Mouse (Mus musculus): Measurements from ENCODE around the gene Rnf111.

- TF ChIP-seq USF1 (IDR thresholded peaks at IDR 0.05; ENCODE audit: low read depth, low read length) (no peak), CTCF (conservative IDR thresholded peaks at IDR 0.05 in 1 of 2, IDR thresholded peaks at IDR 0.05 in 1 of 2; ENCODE audit: low read depth in 2 of 2, low read length in 2 of 2) (no peak), EP300 (IDR thresholded peaks at IDR 0.05; ENCODE audit: low read length) (no peak), JUND (conservative IDR thresholded peaks at IDR 0.05; ENCODE audit: low read depth, low read length) (no peak), MAFK (IDR thresholded peaks at IDR 0.05; ENCODE audit: insufficient replicate concordance, low read length) (no peak), CHD1 (IDR thresholded peaks at IDR 0.05; ENCODE audit: low read depth, low read length) (no peak), ZMIZ1 (IDR thresholded peaks at IDR 0.05; ENCODE audit: low read depth, low read length) (no peak), RCOR1 (conservative IDR thresholded peaks at IDR 0.05; ENCODE audit: low read depth, low read length) (no peak), TBP (conservative IDR thresholded peaks at IDR 0.05; ENCODE audit: low read depth, low read length) (no peak), POLR2A (IDR thresholded peaks at IDR 0.05; ENCODE audit: low read depth, low read length) (no peak), ETS1 (conservative IDR thresholded peaks at IDR 0.05; ENCODE audit: low read depth, low read length) (no peak)
These were observed 3.3 kb upstream of the Rnf111 start for GRCm38 (mm10) chr9:70506787-70507186.
